Mouse (Mus musculus) liver, embryonic 15.5 days (tissue): ENCODE data around the gene Cs. TPM values are rescaled to one million over a fixed set of nuclear protein-coding genes. Genes with fewer than 3 reads are reported as not detected.

Experiments used
- ATAC-seq: fragments of 200-750 bp; cut with Nextera tagmentation; 2 replicates; pipeline ENCODE4 v1.8.0; 2017; ENCODE audit warnings: moderate number of reproducible peaks, mild to moderate bottlenecking, moderate library complexity; ENCODE audit not compliant: insufficient read depth
- H3K27ac ChIP-seq: fragments of 300-500 bp; sonication (generic); replicated peaks from 2 replicates; pipeline ENCODE4 v1.5.1; 2015; ENCODE audit warnings: mild to moderate bottlenecking, inconsistent platforms
- H3K27me3 ChIP-seq: fragments of 300-500 bp; sonication (generic); 2 replicates; pipeline ENCODE4 v1.6.1; 2015; ENCODE audit warnings: mild to moderate bottlenecking, inconsistent platforms
- H3K36me3 ChIP-seq: fragments of 300-500 bp; sonication (generic); replicated peaks from 2 replicates; pipeline ENCODE4 v1.6.1; 2015; ENCODE audit warnings: moderate library complexity, mild to moderate bottlenecking, inconsistent platforms
- H3K4me1 ChIP-seq: fragments of 300-500 bp; sonication (generic); replicated peaks from 2 replicates; pipeline ENCODE4 v1.6.1; 2015; ENCODE audit warnings: inconsistent platforms
- H3K4me2 ChIP-seq: fragments of 300-500 bp; sonication (generic); 2 replicates; pipeline ENCODE4 v1.6.1; 2015; ENCODE audit warnings: moderate library complexity, mild to moderate bottlenecking, inconsistent platforms
- H3K4me3 ChIP-seq: fragments of 300-500 bp; sonication (generic); replicated peaks from 2 replicates; pipeline ENCODE4 v1.5.1; 2015; ENCODE audit warnings: mild to moderate bottlenecking, inconsistent platforms
- H3K9ac ChIP-seq: fragments of 300-500 bp; sonication (generic); 2 replicates; pipeline ENCODE4 v1.6.1; 2015; ENCODE audit warnings: moderate library complexity, mild to moderate bottlenecking, inconsistent platforms
- H3K9me3 ChIP-seq: fragments of 300-500 bp; sonication (generic); replicated peaks from 2 replicates; pipeline ENCODE4 v1.6.1; 2016; ENCODE audit warnings: inconsistent platforms
- WGBS: fragments of 180-500 bp; shearing (Covaris S2); methylation state at CpG from one replicate; pipeline ENCODE4 v1.1.7; 2015; ENCODE audit warnings: mixed read lengths; ENCODE audit not compliant: insufficient replicate concordance; 5-methylcytosine and 5-hydroxymethylcytosine counted together
- polyA plus RNA-seq: library from polyadenylated mRNA; unstranded; fragments of >200 nt; fragmentation: Nextera tagmentation; extraction: Ambion mirVana; gene quantifications from 2 replicates; pipeline ENCODE4 v1.2.1, GENCODE M21; 2015

Gene Cs
- polyA plus RNA-seq, 1 experiment from 2014 or later = 115 TPM

DNA sequence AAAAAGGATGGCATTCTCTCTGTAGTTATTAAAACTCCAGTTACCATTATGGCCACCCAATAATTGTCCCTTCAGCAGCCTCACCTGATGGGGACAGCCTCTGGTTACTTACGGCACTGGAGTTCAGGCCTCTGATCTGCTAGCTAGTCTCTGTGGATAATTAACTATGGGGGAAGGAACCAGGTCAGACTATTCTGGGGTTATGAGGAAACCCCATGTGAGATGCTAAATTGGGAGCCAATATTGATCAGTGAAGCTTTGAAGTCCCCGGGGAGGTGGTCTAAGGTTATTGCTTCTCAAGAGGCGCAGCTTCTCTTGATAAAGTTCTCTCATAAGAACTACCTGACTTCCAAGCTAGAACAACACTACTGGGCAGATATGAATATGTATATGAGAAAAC, 1.3 kb upstream of the Cs start:
- H3K27me3 ChIP-seq = no peaks in the 10 kb centered on the region
- H3K36me3 ChIP-seq = peaks cover 17% of the 10 kb centered on the region
- peak overlapping the region; percentile 79; the same call in 1 of the 2 replicates for H3K4me3 ChIP-seq
- peak overlapping the region; percentile 85 for H3K4me2 ChIP-seq
- H3K27ac ChIP-seq = peak overlapping the region; percentile 97
- peak overlapping the region; percentile 61 for H3K9ac ChIP-seq
- ATAC-seq = no peak
- peaks cover 72% of the 10 kb centered on the region for H3K4me1 ChIP-seq
- 61% methylated on average over 3 of the region's 3 CpGs for WGBS
- no peaks in the 10 kb centered on the region for H3K9me3 ChIP-seq

DNA sequence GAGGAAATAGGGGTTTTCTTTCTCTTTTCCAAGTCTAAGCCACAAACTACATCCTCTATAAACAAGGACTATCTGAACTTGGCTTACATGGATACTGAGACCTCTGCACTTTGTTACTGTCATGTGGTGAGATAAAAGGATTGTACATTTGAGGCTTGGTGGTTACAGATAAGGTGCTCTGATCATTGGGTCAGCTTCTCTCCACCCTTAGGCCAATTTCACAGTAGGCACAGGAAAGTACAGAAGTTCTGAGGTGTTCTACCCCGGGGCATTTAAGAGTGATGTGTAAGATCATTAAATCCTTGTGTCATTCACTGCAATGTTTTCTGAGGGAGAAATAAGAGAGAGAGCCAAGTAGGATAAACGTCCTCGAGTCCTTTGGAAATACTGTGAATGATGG, 937 bp upstream of the Cs start:
- Histone ChIP-seq H3K9me3 (no peaks in the 10 kb centered on the region), H3K27me3 (no peaks in the 10 kb centered on the region), H3K4me3 (peak overlapping the region; percentile 79), H3K9ac (peak overlapping the region; percentile 61), H3K36me3 (peaks cover 21% of the 10 kb centered on the region), H3K27ac (peak overlapping the region; percentile 97), H3K4me2 (peak overlapping the region; percentile 85), H3K4me1 (peaks cover 73% of the 10 kb centered on the region)
- ATAC-seq = peak; percentile 32
- WGBS = 32% methylated on average over 3 of the region's 3 CpGs

DNA sequence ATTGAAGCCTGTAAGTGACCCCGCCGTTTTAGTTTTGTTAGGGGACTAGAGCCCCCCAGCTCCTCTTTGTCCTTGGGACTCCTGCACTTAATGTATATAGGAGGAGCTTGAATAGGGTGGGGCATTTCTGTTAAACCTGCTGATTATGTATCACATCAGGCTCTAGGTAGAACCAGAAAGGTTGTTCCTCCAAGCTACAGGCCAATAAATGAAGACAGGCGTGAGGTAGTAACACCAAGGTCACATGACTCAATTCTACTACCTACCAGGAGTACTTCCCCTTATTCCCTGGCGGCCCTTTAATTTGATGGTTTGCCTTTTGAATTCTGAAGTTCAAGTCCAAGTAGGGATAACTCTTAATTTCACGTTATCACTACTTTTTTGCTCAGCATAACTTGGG, 881 bp downstream of the Cs start:
- ATAC-seq = 0 out of 2 replicates have a peak, but pooled peaks have one; percentile 4
- H3K27ac ChIP-seq = peak overlapping the region; percentile 97
- WGBS = 8% methylated on average over 5 of the region's 5 CpGs

DNA sequence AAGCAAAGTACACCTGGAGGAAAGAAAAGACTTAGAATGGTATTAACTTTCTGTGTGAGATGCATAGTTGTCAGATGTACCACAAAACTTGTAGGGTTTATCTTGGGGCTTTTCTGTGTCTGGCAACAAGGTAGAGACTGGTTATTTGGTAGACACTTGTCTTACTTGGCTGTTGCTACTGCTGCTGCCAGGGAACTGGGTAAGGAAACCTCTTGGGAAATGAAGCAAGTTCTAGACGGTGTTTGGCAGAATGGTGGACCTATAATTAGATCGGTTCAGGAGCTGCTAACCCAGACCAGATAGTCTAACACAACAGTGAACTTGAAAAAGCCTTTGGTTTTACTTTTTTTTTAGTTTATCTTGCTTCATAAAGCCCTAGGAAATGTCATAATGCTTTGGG, 1.4 kb downstream of the Cs start:
- no peak for ATAC-seq
- Histone ChIP-seq H3K36me3 (peaks cover 28% of the 10 kb centered on the region), H3K4me3 (peak overlapping the region; percentile 79), H3K9me3 (no peaks in the 10 kb centered on the region), H3K27me3 (no peaks in the 10 kb centered on the region), H3K27ac (peak overlapping the region; percentile 97), H3K4me1 (peaks cover 90% of the 10 kb centered on the region), H3K9ac (peak overlapping the region; percentile 87), H3K4me2 (peak overlapping the region; percentile 85)
- WGBS = 52% methylated on average over 2 of the region's 2 CpGs

More for the DNA sequence above, 881 bp downstream of the Cs start:
- no peaks in the 10 kb centered on the region for H3K9me3 ChIP-seq
- H3K36me3 ChIP-seq = peaks cover 28% of the 10 kb centered on the region
- H3K27me3 ChIP-seq = no peaks in the 10 kb centered on the region
- H3K9ac ChIP-seq = peak overlapping the region; percentile 87
- H3K4me2 ChIP-seq = peak overlapping the region; percentile 85
- H3K4me1 ChIP-seq = peaks cover 85% of the 10 kb centered on the region
- peak overlapping the region; percentile 79 for H3K4me3 ChIP-seq

DNA sequence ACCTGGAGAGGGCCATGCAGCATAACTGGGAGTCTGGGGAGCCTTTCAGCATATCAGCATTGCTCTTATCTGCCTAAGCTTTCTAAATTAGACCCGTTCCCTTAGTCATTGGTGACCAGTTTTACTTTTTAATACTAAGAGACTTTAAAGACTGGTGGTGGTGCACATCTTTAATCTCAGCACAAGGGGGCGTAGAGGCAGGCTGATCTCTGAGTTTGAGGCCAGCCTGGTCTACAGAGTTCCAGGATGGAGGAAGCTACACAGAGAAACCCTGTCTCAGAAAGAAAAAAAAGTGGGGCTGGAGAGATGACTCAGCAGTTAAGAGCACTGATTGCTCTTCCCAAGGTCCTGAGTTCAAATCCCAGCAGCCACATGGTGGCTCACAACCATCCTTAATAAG, 2.7 kb downstream of the Cs start:
- peaks cover 28% of the 10 kb centered on the region for H3K36me3 ChIP-seq
- 39% methylated on average over 2 of the region's 2 CpGs for WGBS

DNA sequence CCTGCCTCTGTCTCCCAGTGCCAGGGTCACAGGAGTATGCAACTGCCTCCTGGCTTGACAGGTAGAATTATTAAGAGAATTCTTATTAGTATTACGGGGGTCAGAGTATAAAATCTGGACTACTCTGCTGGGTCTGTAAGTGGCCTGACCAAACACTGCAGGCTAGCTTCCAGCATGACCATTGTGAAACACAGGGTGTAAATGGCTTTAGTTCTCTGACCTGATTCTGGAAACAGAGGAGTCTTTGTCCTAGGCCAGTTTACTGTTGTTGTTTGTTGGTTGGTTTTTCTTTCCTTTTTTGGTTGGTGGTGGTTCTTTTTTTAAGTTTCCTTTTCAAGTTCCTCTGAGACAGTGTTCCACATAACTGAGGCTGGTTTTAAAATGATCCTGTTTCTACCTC, 5.9 kb downstream of the Cs start:
- H3K4me1 ChIP-seq = peaks cover 84% of the 10 kb centered on the region
- ATAC-seq = no peak
- H3K4me3 ChIP-seq = no peak overlapping the region
- H3K4me2 ChIP-seq = no peak overlapping the region
- 94% methylated on average over 1 of the region's 1 CpGs for WGBS
- no peak overlapping the region for H3K9ac ChIP-seq
- no peaks in the 10 kb centered on the region for H3K9me3 ChIP-seq
- H3K36me3 ChIP-seq = peaks cover 44% of the 10 kb centered on the region
- H3K27ac ChIP-seq = peak overlapping the region; percentile 89
- no peaks in the 10 kb centered on the region for H3K27me3 ChIP-seq

More for the DNA sequence above, 2.7 kb downstream of the Cs start:
- Histone ChIP-seq H3K9ac (no peak overlapping the region), H3K9me3 (no peaks in the 10 kb centered on the region), H3K4me2 (peak overlapping the region; percentile 85), H3K4me1 (peaks cover 91% of the 10 kb centered on the region), H3K4me3 (no peak overlapping the region), H3K27ac (0 out of 2 replicates have a peak overlapping the region, but pooled peaks have one; percentile 97), H3K27me3 (no peaks in the 10 kb centered on the region)
- no peak for ATAC-seq

DNA sequence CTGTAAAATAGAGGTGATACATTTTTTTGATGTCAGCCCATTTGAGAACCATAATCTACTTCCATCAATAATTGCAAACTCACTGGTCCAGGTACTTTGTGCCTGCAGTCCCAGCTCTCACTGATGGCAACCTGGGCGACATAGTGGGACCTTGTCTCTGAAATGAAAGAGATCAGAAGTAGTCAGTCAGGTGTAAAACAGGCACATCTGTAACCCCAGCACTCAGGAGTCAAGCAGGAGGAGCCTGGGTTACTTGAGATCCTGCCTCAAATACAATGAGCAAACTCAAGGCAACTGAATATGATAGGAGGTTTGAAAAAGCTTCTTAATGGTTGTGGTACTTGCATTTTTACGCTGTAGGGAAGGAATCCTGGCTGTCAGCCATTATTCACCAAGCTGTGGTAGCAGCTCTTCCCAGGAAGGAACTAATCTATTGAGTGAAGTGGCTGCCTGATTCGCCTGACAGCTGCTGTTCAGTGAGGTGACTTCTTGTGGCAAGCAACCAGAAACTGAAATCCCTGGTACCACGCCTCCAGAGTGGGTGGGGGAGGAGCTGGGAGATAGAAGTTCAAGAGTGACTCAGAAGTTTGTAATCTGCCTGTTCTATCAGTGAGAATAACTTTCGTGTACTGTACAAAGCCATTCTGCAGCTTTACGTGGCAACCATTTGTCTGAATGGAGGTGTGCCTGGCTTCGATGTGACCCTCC, 7.2 kb downstream of the Cs start:
- Histone ChIP-seq H3K4me2 (peak overlapping the region; percentile 66), H3K27ac (peak overlapping the region; percentile 89), H3K9ac (peak overlapping the region; percentile 22; the same call in 1 of the 2 replicates), H3K36me3 (peaks cover 48% of the 10 kb centered on the region), H3K27me3 (no peaks in the 10 kb centered on the region), H3K9me3 (no peaks in the 10 kb centered on the region), H3K4me3 (peak overlapping the region; percentile 36), H3K4me1 (peaks cover 71% of the 10 kb centered on the region)
- ATAC-seq = peak; percentile 87
- WGBS = 11% methylated on average over 7 of the region's 7 CpGs

DNA sequence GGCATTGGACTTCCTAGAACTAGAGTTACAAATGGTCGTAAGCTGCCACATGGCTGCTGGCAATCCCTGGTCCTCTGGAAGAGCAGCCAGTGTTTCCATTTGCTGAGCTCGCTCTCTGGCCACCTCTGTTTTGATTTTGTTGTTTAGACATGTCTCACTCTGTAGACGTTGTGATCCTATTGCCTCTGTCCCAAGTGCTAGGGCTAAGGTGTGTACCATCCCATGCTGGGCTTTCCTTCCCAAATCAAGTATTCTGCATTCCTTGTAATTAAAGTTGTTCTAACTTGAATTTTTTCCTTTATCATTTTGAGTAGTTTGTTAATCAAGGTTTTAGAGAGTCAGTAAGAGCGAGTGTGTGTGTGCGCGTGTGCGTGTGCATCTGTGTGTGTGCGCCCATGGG, 10.0 kb downstream of the Cs start:
- Histone ChIP-seq H3K36me3 (peaks cover 57% of the 10 kb centered on the region), H3K27ac (no peak overlapping the region)

DNA sequence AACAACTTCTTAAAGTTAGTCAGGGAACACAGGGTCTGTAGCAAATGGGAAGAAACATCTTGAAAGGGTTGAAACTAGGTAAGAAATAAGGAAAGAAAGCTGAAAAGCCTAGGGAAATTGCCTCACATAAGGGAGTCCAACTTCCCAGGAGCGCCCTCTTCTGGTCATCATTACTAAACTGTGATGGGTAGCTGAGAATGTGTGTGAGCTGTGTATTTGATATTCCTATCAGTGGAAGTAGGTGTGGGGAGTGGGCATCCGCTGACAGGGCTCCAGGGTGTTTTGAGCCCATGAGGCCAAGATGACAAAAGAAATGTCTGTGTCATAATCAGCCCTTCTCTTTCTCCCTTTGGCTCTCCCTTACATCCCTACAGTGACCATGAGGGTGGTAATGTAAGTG, 21.3 kb downstream of the Cs start:
- ATAC-seq = 0 out of 2 replicates have a peak, but pooled peaks have one; percentile 23
- Histone ChIP-seq H3K36me3 (peaks cover 99% of the 10 kb centered on the region), H3K27me3 (no peaks in the 10 kb centered on the region), H3K9ac (no peak overlapping the region), H3K4me1 (no peaks in the 10 kb centered on the region), H3K4me3 (no peak overlapping the region), H3K9me3 (no peaks in the 10 kb centered on the region), H3K4me2 (no peak overlapping the region), H3K27ac (no peak overlapping the region)
- WGBS = 35% methylated on average over 2 of the region's 2 CpGs

More for the DNA sequence above, 10.0 kb downstream of the Cs start:
- ATAC-seq = no peak
- no peaks in the 10 kb centered on the region for H3K9me3 ChIP-seq
- 84% methylated on average over 8 of the region's 8 CpGs for WGBS
- no peak overlapping the region for H3K4me3 ChIP-seq
- H3K9ac ChIP-seq = no peak overlapping the region
- H3K27me3 ChIP-seq = no peaks in the 10 kb centered on the region
- no peak overlapping the region for H3K4me2 ChIP-seq
- peaks cover 44% of the 10 kb centered on the region for H3K4me1 ChIP-seq

DNA sequence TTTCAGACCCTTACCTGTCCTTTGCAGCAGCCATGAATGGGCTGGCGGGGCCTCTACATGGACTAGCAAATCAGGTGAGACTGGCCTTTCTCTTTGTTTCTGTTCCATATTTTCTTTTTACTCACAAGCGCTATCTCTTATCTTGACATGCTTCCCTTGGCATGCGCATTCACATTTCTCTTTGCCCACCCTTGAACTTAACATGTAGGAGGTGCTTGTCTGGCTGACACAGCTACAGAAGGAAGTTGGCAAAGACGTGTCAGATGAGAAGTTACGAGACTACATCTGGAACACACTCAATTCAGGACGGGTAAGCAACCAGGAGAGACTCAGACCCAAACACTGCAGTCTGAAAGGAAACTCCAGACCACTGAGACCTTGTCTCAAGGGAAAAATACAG, 21.7 kb downstream of the Cs start:
- Histone ChIP-seq H3K4me1 (no peaks in the 10 kb centered on the region), H3K4me3 (no peak overlapping the region), H3K9ac (no peak overlapping the region), H3K9me3 (no peaks in the 10 kb centered on the region), H3K36me3 (peaks cover 99% of the 10 kb centered on the region), H3K27me3 (no peaks in the 10 kb centered on the region), H3K27ac (no peak overlapping the region), H3K4me2 (no peak overlapping the region)
- no peak for ATAC-seq
- 79% methylated on average over 6 of the region's 6 CpGs for WGBS

DNA sequence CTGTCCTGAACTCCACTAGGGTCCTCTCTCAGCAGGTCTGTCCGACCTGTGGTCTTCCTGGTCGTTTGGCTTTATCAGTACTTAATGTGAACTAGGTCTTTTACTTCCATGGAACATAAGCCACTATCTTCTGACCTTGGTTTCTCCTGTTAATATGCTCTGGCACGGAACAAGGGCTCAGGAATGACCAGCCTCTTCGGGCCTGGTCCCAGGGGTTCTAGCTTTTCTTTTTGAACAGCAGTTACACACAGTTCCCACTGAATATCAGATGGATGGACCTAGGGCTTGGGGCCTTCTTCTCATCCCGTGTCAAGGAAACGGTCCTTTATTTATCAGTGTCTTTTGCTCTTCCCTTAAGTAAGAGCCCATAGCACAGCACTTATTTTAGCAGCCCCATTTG, 24.3 kb downstream of the Cs start:
- Histone ChIP-seq H3K9me3 (no peaks in the 10 kb centered on the region), H3K4me3 (no peak overlapping the region), H3K4me1 (peaks cover 9% of the 10 kb centered on the region; the same call in 1 of the 2 replicates), H3K36me3 (peaks cover 86% of the 10 kb centered on the region), H3K27me3 (no peaks in the 10 kb centered on the region), H3K9ac (no peak overlapping the region), H3K4me2 (no peak overlapping the region), H3K27ac (no peak overlapping the region)
- WGBS = 84% methylated on average over 6 of the region's 6 CpGs
- ATAC-seq = no peak
